Mouse (Mus musculus): ENCODE results near the gene Rara.

DNA sequence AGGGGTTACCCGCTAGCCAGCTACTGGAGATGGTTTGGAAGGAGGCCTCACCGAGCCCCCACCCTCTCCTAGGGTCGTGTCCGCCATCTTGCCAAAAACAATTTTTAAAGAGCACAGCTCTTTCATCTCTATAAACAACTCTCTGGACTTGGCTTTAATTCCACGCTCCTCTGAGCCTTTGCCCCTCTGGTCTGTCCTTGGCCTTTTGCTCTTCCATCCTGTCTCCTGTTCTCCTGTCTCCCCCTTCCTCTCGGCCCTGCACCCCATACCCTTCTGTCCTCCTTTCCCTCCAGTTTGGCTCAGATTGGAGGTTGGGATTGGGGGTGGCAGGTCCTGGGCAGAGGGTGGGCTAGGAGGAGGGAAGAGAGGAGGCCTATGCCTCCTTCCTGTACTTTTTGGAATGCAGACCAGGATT lies 36.6 kb downstream of the Rara start:
- TF ChIP-seq CTCF (conservative IDR thresholded peaks at IDR 0.05; ENCODE audit: insufficient read depth, insufficient read length, low read depth, low read length) (no peak), POLR2A (IDR thresholded peaks at IDR 0.05; ENCODE audit: low read depth, low read length) (no peak)

All from kidney, adult 2 months (tissue).